Mouse (Mus musculus) retina, adult 2 months (tissue): ENCODE measurements around the gene Fras1.

Source experiments
- DNase-seq: peaks from one replicate; pipeline ENCODE4 v3.0.0-alpha.2; 2012; ENCODE audit warnings: low read depth, low spot score

Gene Fras1

GRCm38 (mm10) chr5:96373567-96373985, at the start of gene Fras1:
Gene Fras1, plus strand, starts transcription at chr5:96373955.
- no peak for DNase-seq

GRCm38 (mm10) chr5:96331048-96331737, 42.6 kb upstream of the Fras1 start:
- DNase-seq, result no peak

GRCm38 (mm10) chr5:96331738-96332070, 42.1 kb upstream of the Fras1 start:
- DNase-seq, result no peak

- DNase-seq, result peak; percentile 13
Measured at GRCm38 (mm10) chr5:96333963-96334362, 39.8 kb upstream of the Fras1 start.

- DNase-seq, result no peak
Measured at GRCm38 (mm10) chr5:96340564-96340963, 33.2 kb upstream of the Fras1 start.

GRCm38 (mm10) chr5:96344983-96345382, 28.8 kb upstream of the Fras1 start:
- no peak for DNase-seq

- DNase-seq, result no peak
Measured at GRCm38 (mm10) chr5:96351963-96352362, 21.8 kb upstream of the Fras1 start.

- no peak for DNase-seq
Measured at GRCm38 (mm10) chr5:96363950-96364349, 9.8 kb upstream of the Fras1 start.

GRCm38 (mm10) chr5:96365590-96365989, 8.2 kb upstream of the Fras1 start:
- DNase-seq, result no peak

GRCm38 (mm10) chr5:96367260-96367659, 6.5 kb upstream of the Fras1 start:
- DNase-seq, result no peak

- no peak for DNase-seq
Measured at GRCm38 (mm10) chr5:96373106-96373505, 649 bp upstream of the Fras1 start.

GRCm38 (mm10) chr5:96373986-96374901, 489 bp downstream of the Fras1 start:
- no peak for DNase-seq

- no peak for DNase-seq
Measured at GRCm38 (mm10) chr5:96375391-96375831, 1.7 kb downstream of the Fras1 start.

GRCm38 (mm10) chr5:96376216-96376615, 2.5 kb downstream of the Fras1 start:
- DNase-seq, result no peak

GRCm38 (mm10) chr5:96386138-96386933, 12.6 kb downstream of the Fras1 start:
- DNase-seq, result no peak

GRCm38 (mm10) chr5:96388306-96388705, 14.6 kb downstream of the Fras1 start:
- no peak for DNase-seq

GRCm38 (mm10) chr5:96389963-96390623, 16.3 kb downstream of the Fras1 start:
- no peak for DNase-seq

- no peak for DNase-seq
Measured at GRCm38 (mm10) chr5:96391086-96391485, 17.3 kb downstream of the Fras1 start.

- no peak for DNase-seq
Measured at GRCm38 (mm10) chr5:96394947-96395346, 21.2 kb downstream of the Fras1 start.

GRCm38 (mm10) chr5:96395786-96396650, 22.3 kb downstream of the Fras1 start:
- DNase-seq, result no peak
